Mouse (Mus musculus) kidney, adult 9 months (tissue): ENCODE results near the gene Tbc1d30.

ENCODE experiments used
- DNase-seq: peaks from one replicate; pipeline ENCODE4 v3.0.0; 2022

Gene Tbc1d30

DNA sequence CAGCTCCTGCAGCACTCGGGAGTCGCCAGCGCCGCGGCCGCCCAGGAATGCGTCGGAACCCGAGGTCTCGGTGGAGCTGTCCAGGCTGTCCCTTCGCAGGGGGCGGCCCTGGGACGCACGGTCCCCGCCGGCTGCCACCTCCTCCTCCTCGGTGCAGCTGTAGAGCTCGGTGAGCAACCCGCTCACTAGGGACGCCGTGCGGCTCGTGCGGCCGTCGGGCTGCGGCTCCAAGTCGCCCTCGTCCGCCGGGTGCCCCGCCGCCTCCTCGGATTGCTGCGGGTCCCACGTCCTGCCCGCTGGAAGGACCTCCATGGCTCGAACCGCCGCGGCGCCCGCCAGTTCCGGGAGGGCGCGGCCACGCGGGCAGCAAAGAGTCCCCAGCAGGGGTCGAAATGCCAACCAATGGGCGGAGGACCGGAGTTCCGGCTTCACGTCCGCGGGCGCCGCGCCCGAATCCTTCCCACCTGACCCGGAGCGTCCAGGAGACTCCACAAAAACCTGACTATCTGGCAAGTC is at the start of gene Tbc1d30:
Tbc1d30 (minus strand) TSS at position 213 of the 516 bp plus-strand sequence.
- peak; percentile 80 for DNase-seq

DNA sequence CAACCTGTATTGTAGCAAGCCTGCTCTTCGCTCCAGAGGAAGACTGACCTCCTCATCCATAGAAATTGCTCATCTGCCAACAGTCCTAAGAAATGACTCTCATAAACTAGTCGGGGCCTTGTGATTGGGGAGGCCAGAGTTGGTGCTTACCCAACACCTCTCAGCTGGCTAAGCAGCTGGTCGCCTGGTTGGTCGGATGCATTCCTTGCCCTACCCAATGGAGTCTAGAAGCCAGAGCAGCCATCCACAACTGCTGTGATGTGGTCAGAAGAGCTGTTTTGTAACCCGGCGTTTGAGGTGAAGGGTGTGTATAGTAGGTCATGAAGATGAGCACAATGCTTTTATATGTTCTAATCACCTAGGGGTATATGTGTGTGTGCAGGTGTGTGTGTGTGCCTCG is 47.5 kb upstream of the Tbc1d30 start:
- no peak for DNase-seq

DNA sequence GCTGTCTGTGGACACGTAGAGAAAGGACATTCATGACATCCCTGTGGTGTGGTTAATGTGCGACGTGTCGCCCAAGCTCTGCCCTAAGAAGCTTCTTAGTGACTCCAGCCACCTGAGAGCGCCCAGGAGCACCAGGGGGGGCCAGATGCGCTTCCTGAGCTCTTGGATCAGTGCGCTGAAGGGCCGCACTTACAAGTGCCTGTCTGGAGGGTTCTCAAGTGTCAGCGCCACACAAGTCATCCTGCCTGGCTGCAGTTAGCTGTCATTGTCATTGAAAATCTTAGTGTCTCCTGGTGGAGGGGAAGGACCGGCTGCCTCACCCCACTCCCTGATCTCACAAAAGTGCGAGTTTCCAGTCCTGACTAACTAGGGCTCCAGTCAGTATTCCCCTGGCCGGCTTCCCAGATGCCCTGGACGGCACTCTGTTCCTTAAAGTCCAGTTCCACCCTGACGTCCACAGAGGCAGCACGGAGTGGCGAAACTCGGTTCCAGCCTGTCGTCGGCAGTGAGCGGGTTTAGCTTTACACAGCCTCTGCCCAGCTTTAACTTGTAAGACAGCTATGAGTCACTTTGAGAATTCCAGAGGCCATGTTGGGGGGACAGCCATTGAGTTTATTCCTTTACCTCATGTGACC is 44.6 kb upstream of the Tbc1d30 start:
- DNase-seq: peak; percentile 48

DNA sequence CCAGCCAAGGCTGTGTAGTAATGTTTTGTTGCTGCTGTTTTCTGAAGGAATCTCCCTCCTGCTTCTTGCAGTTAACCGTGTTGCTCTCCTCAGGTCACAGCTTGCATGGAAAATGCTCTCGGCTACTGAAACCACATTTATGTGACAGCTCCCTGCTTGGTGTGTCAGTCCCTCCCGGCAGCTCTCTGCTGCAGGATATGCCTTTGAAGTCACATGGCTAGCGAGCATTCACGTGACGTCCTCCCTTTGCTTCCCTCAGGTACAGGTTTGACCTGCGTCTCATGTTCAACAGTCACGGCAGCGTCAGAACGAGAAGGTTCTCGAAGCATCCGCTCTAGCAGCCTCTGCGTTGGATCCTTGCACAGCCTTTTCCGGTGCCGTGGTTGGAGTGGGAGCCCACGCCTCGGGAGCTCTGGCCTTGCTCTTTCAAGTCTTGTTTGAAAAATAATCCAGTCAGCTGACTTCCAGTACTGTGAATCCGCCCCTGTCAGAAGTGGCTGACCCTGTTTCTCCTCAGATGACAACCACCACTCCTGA is 43.8 kb upstream of the Tbc1d30 start:
- peak; percentile 22 for DNase-seq

DNA sequence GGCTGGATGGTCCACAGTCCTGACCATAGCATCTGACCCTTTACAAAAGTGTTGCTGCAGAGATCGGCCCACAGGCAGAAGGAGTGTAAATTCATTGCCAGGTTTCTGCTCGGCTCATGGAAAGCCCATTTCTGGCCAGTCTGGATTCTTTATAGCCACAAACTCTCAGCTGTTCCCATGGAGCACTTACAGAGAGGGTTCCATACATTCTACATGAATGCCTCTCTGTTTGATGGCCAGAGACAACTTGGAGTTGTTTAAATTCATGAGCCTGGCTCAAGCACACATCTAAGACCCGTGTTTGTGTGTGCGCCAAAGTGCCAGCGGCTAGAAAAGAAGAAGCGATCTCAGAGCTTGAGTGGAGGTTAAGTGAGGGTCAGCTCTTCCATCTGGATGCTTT is 43.2 kb upstream of the Tbc1d30 start:
- no peak for DNase-seq

DNA sequence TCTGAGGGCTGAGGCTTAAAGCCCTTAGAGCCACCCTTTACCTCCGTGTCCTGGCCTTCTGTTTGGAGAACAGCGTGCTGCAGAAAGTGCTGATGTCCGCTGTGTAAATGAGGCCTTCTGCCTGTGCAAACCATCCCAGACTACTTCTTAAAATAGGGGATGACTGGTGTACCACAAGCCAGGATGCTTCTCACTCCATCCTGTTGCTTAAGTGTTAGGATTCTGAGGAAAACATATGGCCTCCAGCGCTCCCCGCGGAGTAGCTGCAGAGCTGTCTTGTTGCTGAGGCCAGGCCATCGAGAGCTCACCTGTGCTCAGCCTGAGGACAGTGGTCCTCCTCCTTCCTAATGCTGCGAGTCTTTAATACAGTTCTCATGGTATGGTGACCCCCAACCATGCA is 40.8 kb upstream of the Tbc1d30 start:
- no peak for DNase-seq

DNA sequence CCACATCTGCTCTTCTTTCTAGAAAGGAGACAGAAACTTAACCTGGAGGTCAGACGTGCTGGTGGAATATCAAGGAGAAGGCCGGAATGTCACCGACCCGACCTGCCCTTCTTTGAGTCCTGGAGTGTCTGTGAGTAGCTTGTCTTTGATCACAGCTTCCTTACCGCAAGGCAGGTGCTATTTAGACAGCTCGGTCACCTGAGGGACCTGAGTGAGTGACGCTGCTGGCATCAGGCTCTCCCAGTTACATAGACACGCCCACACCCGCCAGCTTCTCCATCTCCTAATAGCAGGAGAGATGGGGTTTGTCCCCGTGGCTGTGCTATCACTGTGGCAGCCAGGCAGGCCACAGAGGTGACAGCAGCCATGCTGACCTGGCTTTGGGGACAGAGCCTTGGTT is 39.5 kb upstream of the Tbc1d30 start:
- DNase-seq: no peak

DNA sequence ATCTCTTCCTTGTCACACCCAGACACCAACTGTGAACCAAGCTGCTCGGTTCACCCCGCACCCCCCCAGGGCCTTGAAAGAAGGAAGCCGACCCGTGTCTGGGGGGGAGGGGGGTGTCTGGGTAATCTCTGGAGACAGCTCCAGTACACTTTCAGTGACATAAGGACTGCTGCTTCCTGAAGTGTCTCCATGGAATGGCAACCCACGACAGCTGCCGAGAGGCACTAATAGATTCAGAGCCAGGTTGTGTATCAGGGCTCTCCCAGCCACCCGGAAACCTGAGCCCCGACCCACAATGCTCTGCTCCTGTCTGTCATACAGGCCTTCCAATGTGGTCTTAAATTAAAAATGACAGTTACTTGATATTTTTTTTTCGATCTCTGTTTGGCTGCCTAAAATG is 35.3 kb upstream of the Tbc1d30 start:
- DNase-seq: no peak

DNA sequence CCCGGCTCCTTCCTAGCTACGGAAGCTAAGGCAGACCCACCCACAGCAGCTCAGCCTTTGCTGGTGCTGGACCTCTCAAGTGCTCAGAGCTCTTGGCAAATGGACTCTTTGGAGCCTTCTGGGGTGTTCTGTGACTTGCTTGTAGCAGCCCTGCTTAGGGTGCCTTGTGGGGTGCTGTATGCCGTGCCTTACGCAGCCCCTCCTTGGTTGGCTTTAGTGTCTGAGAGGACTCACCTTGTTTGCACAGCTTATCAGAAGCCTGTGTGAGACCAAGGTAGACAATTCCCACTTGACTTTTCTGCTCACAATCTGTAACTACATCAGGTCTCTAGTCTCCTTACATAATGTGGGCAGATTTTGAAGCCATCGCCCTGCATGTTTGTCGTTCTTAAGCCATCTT is 34.6 kb upstream of the Tbc1d30 start:
- no peak for DNase-seq

DNA sequence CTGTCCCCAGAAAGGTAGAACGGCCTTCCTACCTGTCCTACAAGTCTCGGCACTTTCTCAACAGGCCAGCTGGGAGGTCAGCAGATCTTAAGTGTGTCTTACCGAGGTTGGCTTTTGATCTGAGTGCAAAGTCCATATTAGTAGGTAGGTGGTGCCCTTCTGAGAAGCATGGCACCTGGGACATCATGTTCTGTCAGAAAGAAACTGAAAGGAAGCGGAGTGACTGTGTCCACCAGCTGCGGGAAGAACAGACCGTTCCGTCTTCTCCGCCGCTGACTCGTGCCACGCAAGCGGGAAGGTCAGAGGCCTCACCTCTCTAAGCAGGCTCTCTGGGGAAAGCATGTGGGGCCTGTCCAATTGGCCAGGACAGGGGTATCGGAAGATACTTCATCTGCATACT is 33.6 kb upstream of the Tbc1d30 start:
- peak; percentile 85 for DNase-seq

DNA sequence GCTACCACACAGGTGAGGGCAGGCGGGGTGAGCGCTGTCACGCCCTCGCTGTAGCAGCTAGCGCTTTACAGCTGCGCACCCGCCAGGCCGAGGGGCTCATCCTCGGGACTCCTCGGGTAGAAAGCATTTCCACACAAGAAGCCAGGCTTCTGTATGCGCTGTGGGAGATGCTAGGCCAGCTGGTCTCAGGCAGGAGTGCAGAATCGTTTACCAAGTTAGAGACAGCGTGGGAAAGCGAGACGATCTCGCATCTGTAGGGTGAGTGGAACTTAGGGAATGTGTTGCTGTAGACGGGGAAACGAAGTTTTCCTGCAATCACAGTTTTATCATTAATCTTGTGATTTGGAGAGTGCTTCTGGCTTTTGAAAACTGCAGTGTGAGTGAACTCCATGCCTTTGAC is 30.2 kb upstream of the Tbc1d30 start:
- DNase-seq: no peak

DNA sequence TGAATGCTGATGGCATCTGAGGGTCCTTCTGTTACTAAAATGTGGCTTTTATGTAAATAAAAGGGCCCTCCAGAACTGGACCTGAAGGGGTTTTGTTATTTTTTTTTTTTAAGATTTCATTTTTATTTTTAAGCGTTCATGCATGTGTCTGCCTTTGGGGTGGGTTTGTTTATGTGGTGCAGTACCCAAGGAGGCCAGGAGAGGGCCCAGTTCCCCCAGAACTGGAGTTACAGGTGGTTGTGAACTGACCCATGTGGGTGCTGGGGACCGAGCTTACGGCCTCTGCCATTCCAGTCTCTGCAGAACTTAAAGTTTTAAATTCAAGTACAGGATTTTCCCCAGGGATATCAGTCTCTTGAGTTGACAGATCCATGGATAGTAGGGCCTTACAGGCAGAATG is 28.3 kb upstream of the Tbc1d30 start:
- no peak for DNase-seq

DNA sequence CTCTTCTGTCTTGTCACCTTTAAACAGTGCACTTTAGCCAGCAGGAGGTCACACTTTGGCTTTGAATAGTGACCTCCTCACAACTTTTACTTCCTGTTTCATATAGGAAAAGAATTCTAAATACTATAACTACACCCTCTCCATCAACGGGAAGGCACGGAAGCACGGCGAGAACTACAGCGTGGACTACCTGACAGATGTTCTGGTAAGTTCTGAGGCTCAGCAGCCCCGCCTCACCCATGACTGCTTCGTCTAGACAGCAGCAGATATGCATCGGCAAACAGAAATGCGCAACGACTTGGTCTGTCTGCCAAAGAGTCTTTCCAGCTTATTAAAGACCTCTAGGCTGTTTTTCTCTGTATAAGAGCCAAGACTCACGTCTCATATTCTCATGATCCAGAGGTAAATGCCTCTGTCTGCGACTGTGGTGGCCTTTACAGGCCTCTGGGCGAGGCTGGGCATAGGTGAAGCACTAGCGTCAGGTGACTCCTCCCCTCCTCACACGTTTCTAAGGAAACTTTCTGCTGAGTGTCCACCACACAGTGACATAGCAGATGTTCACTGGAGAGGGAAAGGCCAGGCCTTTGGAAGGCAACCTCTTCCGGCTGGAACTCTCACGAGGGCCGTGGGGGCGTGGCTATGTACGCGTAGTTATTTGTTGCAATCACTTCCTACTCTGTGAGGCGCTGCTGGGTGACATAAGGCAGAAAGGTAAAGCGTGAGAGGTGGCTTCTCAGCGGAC is 25.6 kb upstream of the Tbc1d30 start:
- no peak for DNase-seq

DNA sequence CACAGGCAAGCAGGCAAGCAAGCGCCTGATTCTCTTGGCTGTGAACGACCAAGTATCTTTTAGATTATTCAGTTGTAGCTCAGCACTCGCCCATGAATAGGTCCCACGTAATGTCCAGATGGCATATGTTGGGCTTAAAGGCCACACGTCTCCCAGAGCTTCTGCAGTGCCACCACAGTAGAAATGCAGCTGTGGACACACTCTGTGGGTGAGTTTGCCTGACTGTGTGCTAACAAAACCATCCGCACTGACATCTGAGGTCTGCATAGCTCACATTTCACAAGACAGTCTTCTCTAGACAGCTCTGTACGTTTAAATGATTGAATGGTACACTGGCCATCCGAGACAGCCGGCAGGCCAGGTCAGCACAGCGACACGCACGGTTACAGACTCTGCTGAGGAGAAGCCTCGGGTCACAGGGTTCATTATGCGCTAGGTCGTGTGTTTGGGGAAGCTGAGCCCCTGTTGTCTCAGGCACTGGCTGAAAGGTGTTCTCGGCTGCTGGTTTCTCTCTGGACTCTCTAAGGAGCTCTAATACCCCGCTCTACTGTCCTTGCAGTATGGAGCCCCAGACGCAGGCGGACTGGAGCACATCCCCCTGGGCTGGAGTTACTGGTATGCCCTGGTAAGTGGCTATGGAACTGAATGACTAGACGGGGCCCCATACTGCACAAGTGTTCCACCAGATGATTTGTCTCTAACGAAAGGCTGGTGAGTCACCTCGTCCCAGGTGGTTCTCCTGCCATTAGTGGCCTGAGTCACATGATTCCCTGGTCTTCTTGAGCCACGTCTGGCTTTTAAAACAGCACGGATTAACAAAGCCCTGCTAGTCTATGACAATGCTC is 24.8 kb upstream of the Tbc1d30 start:
- DNase-seq: no peak

DNA sequence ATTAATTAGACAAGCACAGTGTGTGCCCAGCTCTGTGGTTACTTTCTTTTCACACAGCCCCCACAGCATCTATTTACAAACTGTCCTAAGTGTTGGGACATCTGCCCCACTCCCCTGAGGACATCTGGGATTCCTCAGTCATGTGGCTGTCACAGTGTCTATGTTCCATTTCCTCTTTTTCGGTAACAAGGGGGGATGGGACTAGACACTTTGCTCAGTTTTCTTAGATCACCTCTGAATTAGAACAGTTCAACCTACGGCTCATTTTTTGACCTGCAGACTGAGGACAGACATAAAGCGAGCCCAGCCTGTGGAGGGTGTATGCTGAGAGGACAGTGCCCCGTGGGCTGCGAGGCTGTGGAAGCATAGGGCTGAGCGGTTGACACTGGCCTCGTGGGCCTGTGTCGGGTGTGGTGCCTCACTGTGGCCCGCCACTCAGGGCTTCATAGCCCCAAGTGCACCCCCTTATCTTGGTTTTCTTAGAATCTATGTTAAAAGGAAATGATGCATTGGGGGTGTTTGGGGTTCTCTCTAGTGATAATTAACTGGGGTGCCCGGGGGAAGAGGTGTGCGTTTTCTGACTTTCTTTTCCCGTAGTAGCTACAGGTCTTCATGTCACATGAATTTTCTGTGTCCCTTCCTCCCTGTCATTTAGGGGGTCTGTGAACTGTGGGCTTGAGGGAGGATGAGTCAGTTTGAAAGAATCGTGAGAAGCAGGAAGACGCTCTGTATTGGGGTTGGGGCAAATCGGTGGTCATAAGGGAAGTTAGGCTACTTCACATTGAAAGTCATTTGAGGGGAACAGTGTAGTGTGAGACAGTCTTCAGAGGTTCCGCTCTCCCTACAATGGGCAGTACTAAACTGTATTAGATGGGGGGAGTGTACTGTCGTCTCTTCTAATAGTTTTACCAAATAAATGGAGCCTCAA is 23.9 kb upstream of the Tbc1d30 start:
- DNase-seq: no peak

DNA sequence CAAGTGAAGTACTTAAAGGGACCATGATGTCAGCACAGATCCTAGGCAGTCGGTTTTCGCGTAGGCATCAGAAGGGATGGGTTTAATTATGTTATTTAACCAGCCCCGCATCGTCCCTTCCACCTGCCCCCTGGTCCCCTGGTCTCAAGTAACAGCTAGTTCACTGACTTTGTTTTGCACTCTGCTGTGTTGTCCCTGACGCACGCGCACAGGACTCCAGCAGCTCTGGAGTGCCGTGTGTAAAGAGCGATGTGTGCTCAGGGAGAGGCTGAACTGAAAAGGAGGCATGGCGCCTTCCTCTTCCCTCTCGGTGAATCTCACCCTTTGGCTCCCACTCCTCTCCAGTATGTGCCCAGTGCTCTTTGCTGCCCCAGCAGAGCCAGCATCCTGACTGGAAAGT is 22.9 kb upstream of the Tbc1d30 start:
- DNase-seq: no peak

DNA sequence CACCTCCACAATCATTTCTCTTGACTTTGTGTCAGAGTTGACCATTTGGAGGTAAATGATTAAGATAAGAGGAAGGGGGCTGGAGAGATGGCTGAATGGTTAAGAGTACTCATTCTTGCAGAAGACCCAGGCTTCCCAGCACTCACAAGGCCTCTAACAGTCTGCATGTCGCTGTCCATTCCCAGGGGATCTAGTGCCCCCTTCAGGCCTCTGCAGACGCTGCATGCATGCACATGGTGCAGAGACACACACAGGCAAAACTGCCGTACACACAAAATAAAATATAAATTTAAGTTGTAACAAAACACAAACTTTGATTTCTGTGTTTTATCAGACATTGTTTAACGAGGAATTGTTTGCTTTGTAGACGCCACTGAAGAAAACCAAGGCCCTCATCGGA is 19.7 kb upstream of the Tbc1d30 start:
- DNase-seq: peak; percentile 48

DNA sequence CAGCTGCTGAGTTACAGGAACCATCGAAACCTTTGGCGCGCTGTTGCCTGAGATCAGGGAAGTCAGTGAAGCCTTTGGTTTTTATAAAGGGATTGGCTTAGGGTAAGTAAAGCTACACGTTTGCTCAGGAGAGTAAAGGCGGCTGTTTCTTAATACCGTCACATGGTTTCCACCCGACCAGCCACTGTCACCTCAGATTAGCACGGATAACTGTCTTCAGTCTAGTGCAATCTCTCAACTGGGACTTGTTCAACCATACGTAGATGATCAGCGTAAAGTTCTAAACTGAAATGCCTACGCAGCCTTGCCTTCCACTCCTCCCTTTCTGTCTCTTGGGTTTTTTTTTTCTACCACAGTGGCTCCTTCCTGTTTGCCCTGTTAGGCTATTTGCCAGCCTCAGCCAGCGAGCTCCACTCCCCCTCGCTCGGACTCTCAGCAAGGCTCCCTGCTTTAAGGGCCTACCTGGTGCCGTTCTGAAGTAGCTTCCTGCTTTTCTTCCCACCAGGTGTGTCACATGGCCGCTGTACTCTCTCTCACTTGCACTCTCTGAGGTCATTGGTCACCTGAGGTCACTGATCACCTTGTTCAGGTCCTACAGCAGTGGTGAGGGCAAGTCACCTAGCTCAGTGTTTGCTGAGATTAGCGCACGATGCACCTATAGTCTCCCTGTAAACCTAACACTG is 17.8 kb upstream of the Tbc1d30 start:
- DNase-seq: peak; percentile 38

DNA sequence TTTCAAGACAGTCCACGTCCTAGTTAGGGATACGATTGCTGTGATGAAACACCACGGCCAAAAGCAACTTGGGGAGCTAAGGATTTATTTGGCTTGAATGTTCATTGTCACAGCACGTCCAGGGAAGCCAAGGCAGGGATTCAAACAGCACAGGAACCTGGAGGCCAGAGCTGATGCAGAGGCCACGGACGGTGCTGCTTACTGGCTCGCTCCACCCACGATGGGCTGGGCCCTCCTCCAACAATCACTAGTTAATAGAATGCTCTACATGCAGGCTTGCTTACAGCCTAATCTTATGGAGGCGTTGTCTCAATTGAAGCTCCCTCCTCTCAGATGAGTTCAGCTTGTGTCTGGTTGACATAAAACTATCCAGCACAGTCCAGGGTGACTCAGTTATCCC is 16.7 kb upstream of the Tbc1d30 start:
- DNase-seq: peak; percentile 39

DNA sequence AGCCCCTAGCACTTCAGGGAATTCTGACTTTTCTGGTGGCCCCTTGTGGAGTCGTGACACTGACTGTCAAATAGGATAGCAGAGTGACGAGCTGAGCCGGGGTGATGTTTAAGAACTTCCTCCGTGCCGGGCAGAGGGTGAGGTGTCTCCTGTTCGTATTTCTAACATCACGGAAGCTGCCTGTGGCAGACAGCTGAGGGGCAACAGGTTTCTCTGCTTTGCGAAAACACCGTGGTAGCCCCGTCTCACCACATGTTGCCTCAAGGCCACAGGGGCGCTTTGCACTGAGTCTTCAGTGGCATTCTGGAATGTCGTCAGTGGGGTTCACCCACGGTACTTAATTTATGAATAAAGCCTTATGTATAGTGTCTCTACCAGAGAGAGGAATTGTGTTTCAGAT is 16.2 kb upstream of the Tbc1d30 start:
- DNase-seq: no peak

DNA sequence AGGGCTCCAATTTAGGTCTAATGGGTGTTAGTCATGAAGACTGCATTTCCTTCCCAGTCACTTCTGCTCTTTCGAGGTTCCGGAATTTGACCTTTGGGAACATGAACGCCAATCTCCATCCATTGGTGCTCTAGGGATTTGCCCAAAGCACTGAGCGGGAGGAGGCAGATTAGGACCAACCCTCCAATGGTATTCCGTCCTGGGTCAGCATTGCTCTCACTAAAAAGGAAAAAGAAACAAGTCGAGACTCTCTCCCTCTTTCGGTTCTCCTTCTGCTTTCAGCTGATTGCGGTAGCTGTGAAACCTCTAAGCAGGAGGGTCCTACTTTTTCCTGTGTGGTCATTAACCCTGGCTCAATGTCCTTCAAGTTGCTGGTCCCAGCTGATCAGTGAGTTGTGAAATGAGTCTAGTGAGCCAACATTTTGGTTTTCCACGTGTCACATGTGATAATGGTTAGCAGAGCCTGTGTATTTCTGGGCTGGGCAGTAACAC is 14.7 kb upstream of the Tbc1d30 start:
- DNase-seq: peak; percentile 77
